Mouse (Mus musculus): ENCODE results near the gene Mrpl24. TPM values are rescaled to one million over a fixed set of nuclear protein-coding genes. Genes with fewer than 3 reads are reported as not detected.

Gene Mrpl24
- total RNA-seq, 2 experiments from 2014 or later, result 44.6 to 54.9 TPM

DNA sequence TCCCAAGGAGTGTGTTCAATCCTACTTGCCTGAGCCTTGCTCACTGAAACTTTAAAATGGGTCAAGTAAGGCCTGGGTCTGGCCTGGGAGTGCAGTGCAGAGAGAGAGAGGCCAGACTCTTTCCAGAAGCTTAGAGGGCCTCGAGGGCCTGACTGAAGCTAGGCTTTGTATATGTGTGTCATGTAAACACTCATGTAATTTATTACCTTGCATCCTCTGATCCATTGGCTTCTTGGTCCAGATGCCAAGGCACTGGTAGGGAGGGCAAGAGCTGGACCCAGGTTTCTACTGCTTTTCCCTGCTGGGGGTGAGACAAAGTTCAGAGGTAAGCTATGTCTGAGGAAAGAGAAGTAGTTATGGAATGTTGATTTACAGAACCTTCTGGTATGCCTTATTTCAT, 11.4 kb upstream of the Mrpl24 start:
- DNase-seq (ENCODE audit: low spot score in 2 of 2), result no peak
- intact Hi-C loops (cut with DNase I), result no loop called here

DNA sequence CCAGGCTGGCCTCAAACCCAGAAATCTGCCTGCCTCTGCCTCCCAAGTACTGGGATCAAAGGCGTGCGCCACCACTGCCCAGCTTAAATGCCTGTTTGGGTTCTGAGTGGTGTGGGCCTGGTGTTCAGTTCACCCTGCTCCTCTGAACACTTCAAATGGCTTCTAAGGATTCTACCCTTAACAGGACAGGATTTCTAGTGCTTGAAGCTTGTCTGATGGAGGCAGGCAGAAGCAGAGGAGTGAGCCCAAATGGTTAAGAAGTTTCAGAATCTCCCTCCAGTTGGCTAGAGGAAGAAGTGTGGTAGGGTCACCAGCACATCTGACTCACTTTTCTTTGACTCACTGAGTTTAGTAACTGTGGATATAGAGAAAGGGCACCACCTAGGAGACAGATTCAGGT, 9.9 kb upstream of the Mrpl24 start:
- DNase-seq (ENCODE audit: low spot score in 2 of 2), result no peak
- intact Hi-C loops (cut with DNase I), result no loop called here

DNA sequence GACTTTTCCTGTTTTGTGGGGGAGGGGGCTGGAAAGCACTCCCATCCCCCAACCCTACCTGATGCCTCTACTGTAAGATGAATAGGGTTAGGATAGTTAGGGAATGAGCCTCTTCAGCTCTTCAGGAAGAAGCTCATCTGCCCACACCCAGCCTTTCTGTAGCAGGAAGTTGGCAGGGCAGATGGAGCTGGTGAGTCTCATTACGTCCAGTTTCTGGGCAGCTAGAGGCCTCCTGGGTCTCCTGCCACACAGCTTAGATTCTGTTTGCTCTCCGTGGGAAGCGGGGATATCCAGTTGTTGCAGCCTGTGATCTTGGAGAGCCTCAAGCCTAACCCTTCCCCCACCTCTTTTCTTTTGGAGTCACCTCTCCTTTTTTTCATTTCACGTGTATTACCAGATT, 9.4 kb upstream of the Mrpl24 start:
- no peak for DNase-seq (ENCODE audit: low spot score in 2 of 2)
- intact Hi-C loops (cut with DNase I), result no loop called here

DNA sequence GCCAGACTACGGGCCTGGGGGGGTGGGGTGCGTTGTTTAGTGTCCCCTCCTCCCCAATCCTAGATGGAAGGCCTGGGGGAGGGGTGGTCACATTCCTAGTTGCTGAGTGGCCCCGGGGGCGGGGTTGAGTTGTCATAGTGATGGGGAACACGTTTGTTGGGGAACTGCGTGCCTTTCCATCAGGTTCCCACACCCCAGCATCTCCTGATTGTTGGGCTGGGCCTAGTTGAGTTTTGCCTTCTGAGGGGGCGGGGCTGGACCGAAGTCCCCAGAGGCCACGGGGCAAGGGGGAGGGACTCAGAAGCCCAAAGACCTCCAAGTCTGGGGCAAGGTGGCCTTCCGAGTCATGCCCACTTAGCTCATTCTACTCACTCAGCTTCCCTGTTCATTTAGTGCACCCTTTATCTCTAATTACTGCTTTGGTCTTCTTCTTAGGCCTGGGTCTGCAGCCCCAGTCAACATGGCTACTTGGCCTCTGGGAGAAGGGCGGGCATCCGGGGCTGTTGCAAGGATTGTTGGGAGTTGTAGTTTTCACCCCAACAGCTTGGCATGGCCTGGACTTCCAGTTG, 8.6 kb upstream of the Mrpl24 start:
- DNase-seq (ENCODE audit: low spot score in 2 of 2), result peak in 1 of 2 experiments; percentile 32
- intact Hi-C loops (cut with DNase I), result no loop called here

DNA sequence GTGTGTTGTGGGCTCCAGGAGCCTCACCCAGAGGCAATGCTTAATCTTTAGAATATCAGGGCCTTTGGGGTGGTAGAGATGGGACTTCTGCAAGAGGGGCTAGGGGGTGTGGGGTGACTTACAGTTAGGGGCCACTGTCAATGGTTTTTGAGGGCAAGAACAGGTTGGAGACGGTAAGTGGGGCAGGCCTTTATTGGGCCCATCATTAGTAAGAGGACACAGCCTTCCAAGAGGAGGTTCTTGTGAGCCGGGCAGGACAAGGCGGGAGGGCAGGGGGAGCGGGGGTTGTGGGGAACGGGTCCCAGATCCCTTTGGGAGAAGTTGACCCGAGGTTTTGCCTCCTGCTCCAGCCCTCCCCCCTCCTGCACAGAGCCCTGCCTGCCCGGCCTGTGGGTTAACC, 5.8 kb upstream of the Mrpl24 start:
- DNase-seq (ENCODE audit: low spot score in 2 of 2), result no peak
- intact Hi-C loops (cut with DNase I), result no loop called here

DNA sequence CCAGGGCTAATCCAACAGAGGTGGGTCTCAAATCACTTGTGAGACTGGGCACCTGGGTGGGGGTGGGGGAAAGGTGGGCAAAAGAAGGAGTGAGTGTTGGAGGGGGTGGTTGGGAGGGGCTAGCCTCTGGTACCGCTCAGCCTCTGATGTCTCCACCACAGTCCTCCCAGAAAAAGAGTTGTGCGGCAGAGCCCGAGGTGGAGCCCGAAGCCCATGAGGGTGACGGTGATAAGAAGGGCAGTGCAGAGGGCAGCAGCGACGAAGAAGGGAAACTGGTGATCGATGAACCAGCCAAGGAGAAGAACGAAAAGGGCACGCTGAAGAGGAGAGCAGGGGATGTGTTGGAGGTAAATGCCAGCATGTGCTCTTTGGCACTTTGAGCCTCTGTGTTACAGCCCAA, 5.4 kb upstream of the Mrpl24 start:
- DNase-seq (ENCODE audit: low spot score in 2 of 2), result no peak
- intact Hi-C loops (cut with DNase I), result no loop called here

DNA sequence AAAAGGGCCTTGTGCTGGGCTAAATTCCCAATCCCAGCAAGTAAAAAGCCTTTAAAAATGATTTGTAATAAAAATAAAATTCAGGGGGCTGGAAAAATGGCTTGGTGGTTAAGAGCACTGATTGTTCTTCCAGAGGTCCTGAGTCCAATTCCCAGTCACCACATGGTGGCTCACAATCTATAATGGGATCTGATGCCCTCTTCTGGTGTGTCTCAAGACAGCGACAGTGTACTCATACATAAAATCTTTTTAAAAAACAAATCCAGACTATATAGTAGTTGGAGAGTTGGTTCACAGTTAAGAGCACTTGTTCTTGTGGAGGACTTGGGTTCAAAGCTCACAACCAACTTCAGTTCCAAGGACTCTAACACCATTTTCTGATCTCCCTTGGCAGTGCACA, 2.3 kb upstream of the Mrpl24 start:
- intact Hi-C loops (cut with DNase I), result no loop called here
- DNase-seq (ENCODE audit: low spot score in 2 of 2), result no peak

DNA sequence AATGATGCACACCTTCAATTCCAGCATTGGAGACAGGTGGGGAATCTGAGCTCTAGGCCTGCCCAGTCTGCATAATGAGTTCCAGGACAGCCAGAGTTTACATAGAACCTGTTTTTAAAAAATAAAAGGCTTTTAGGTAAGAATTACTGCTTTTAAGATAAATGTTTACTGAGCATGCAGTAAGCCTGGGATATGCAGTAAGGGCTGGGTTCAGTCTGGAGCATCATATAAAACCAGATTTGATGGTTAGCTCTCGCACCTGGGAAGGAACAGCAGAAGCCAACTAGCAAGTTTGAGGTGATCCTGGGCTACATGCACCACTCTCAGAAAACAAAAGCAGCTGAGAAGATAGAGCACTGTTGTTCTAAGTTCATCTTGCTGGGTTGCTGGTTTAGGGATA, 755 bp upstream of the Mrpl24 start:
- no peak for DNase-seq (ENCODE audit: low spot score in 2 of 2)
- intact Hi-C loops (cut with DNase I), result no loop called here

DNA sequence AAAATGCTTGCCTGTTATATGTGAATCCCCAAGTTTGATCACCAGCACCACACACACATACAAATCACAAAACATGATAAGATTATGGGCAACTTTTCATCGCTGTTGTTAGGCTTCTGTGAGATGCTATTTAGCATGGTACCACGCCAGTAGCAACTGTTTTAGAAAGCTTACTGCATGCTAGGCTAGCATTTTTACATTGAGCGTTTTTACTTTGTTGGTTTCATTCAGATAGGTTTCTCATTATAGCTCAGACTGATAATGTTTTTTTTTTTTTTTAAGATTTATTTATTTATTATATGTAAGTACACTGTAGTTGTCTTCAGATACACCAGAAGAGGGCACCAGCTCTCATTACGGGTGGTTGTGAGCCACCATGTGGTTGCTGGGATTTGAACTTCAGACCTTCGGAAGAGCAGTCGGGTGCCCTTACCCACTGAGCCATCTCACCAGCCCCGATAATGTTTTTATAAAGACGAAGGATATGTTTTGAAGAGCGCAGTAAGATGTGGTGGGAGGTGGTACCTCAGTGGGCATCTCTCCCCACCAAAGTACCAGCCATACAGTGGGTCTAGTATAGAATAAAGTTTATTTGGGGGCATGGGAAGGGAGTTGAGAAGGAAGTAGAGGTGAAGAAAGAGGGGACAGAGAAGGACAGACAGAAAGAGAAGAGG, 1.1 kb downstream of the Mrpl24 start:
- intact Hi-C loops (cut with DNase I), result no loop called here
- DNase-seq (ENCODE audit: low spot score in 2 of 2), result no peak

DNA sequence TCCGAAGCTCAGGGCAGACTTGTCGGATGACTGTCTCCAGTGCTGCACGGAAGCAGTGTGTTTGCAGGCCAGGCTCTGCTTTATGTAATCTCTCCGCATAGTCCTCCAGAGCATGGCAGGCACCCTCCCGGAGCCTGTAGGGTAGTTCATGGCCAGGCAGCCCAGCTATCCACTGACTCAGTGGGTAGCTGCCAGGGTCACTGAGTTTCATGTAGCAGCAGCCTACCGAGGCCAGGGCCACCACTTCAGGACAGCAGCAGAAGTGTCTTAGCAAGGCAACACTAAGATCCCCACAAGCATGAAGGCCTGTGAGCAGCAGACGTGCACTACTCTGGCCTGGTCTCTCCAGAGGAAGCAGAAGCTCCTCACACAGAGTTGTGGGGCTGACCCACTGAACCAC, 5.7 kb downstream of the Mrpl24 start:
- DNase-seq (ENCODE audit: low spot score in 2 of 2), result no peak
- intact Hi-C loops (cut with DNase I), result no loop called here

DNA sequence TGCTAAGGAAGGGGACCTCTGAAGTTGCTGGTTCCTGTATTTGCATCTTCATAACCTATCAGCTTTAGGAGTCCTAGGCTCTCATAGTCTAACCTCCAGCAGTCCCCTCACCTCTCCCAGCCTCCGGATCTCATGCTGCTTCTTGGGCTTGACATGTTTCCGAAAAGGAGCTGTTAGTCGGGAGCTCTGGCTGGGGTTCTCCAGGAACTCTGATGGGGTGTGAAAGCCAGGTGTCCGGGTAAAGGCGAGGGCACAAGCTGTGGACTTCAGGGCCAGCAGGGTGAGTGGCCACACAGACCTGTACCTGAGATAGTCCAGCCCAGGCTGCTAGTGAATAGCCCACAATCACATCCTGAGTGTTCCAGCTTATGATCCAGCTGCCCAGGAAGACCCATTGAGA, 8.1 kb downstream of the Mrpl24 start:
- DNase-seq (ENCODE audit: low spot score in 2 of 2), result no peak
- intact Hi-C loops (cut with DNase I), result no loop called here

DNA sequence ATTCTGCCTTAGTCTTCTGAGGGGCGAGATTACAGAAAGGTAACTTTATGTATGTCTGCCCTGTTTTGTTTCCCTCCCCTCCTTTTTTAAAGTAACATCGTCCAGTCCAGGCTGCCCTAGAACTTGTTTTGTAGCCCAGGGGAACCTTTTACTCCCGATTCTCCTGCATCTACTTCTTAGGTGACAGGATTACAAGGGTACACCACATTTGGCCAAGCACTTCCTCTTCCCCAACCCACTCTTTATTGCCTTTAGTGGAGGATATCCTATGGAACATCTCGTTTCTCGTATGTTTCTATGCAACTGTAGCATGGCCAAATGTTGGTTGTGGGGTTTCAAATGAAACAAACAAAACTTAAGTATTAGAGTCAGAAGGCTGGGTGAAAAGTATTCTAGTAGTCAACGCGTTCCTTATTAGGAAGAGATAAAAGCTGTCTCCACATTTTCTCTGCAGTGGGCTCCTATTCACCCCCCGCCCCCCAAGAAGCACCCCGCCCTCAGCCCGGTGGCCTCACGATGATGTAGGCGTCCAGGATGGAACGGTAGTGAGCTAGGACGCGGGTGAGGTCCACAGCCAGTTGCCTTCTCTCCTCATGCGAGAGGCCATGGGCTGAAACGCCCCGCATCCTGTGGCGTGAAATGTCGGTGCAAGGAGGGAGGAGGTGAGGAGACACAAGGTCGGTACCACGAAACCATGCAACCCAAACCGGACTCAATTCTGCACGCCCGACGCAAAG, 10.2 kb downstream of the Mrpl24 start:
- intact Hi-C loops (cut with DNase I), result loop anchor here (1.0 kb wide), 3 partner anchors 10 to 44 kb away; partner anchors contain the start of genes Hdgf, Mrpl24 and Prcc

DNA sequence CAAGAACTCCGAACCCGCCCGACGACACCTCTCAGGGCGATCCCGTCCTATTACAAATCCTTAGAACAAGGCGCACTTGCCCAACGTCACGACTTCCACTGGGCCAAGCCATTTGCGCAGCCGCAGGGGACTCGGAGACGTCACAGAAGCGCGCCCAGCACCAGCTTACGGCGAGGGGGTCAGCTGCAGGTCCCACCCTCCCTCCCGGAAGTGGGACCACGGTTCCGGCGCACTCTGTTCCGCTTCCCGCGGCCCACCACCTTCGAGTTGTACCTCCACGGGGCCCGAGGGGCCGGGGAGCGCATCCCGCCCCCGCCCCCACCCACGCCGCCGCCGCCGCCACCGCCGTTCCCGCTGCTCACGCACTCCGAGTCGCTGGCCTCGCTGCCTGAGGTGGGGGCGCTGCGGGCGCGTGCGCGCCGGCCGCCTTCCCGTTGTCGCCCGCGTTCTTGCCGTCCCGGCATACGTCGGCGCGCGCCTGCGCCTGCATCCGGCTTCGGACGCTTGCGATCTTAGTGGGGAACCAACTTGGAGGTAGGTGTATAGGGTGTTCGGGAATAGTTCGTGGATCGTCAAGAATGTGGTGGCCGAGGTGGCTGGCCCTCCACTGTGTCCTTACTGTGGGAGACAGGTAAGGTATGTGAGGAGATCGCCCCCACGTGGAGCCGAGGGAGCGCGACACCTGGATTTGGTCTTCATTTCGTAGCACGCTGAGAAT, 10.9 kb downstream of the Mrpl24 start, which contains the start of the genes Isg20l2 and Rrnad1:
Isg20l2 (plus strand) TSS at position 237 of the 718 bp plus-strand sequence.
Rrnad1 (minus strand) TSS at position 640 of the 718 bp plus-strand sequence.
- intact Hi-C loops (cut with DNase I), result loop anchor here (1.0 kb wide), 3 partner anchors 11 to 45 kb away; partner anchors contain the start of genes Hdgf, Mrpl24 and Prcc
- peak; percentile 99 for DNase-seq (ENCODE audit: low spot score in 2 of 2)

More for the DNA sequence above, 10.2 kb downstream of the Mrpl24 start:
- DNase-seq (ENCODE audit: low spot score in 2 of 2), result no peak

DNA sequence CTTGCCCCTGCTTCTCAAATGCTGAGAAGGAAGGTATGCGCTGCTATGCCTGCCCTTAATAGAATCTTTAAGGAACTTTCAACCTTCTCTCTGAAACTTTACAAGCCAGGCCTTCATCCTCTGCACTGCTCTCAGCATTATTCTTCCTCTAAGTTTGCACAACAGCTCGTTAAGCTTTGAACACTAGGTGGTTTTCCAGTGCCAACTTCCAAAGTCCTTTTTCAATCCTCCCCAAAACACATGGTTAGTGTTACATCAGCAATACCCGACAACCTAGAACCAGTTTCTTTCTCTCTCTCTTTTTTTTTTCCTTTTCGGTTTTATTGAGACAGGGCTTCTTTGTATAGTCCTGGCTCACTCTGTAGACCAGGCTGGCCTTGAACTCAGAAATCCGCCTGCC, 14.7 kb downstream of the Mrpl24 start:
- intact Hi-C loops (cut with DNase I), result loop anchor here (2.0 kb wide), 2 partner anchors 27 to 139 kb away; no protein-coding TSS in a partner anchor
- no peak for DNase-seq (ENCODE audit: low spot score in 2 of 2)

DNA sequence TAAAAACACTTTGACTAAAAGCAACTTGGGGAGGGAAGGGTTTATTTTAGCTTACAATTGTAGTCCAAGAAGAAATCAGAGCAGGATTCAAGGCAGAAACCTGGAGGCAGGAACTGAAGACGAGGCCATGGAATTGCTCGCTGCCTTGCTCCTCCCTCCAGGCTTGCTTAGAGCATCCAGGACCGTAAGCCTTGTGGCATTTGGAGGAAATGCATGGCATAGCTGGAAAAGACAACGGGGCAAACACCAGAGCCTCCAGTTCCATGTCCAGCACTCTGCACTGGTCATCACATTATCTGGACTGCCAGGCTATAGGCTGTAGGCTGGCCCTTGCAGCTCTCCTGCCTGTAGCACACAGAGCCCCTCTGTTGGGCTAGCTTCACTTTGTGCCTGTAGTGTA, 15.2 kb downstream of the Mrpl24 start:
- DNase-seq (ENCODE audit: low spot score in 2 of 2), result no peak
- intact Hi-C loops (cut with DNase I), result loop anchor here (2.0 kb wide), 2 partner anchors 26 to 138 kb away; no protein-coding TSS in a partner anchor

DNA sequence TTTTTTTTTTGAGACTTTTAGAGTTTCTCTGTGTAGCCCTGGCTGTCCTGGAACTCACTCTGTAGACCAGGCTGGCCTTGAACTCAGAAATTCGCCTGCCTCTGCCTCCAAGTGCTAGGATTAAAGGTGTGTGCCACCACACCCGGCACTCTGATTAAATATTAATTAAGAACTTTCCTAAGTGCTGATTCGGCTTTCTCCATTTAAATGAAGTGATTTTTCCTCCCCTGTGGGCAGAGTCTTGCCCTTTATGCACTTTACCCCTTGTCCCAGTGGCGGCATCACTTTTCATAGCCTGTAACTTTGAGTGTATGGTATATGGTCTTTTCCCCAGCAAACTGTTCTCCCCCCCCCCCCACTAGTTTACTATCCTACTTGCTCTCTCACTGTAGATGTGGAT, 15.9 kb downstream of the Mrpl24 start:
- DNase-seq (ENCODE audit: low spot score in 2 of 2), result no peak
- intact Hi-C loops (cut with DNase I), result loop anchor here (1.0 to 2.0 kb wide), 3 partner anchors 26 to 138 kb away; no protein-coding TSS in a partner anchor

DNA sequence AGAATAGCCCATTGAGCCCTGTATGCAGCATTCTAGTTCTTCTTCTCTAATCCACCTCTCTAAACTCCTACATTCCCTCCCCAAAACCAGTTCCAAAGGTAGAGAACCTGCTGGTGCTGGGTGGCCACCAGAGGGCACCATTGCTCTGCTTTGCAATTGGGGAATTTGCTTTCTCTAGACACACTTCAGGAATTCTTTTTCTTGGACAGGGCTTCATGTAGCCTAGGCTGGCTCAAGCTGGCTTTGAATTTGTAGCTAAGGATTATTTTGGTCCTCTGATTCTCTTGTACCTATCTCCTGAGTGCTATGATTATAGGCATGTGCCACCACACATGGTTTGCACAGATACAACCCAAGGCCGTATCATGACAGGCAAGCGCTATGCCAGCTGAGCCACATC, 16.5 kb downstream of the Mrpl24 start:
- peak; percentile 70 to 76 for DNase-seq (ENCODE audit: low spot score in 2 of 2)
- intact Hi-C loops (cut with DNase I), result loop anchor here (1.0 to 2.0 kb wide), 3 partner anchors 25 to 137 kb away; no protein-coding TSS in a partner anchor

DNA sequence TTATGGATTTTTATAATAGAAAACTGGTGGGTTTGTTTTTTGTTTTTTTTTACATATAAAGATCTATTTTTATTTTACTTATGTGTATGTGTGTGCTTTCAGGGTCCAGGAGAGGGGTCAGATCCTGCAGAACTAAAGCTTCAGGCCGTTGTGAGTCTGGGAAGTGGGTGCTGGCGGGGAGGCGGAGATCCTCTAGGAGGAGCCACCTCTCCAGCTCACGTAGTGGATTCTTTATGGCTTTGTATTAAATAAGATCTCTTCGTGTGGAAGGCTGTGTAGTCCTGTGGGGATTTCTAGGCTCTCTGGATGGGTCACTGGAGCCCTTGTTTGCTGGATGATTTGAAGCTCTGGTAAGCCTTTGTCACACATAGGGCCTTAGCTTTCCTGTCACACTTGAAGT, 21.3 kb downstream of the Mrpl24 start:
- intact Hi-C loops (cut with DNase I), result no loop called here

DNA sequence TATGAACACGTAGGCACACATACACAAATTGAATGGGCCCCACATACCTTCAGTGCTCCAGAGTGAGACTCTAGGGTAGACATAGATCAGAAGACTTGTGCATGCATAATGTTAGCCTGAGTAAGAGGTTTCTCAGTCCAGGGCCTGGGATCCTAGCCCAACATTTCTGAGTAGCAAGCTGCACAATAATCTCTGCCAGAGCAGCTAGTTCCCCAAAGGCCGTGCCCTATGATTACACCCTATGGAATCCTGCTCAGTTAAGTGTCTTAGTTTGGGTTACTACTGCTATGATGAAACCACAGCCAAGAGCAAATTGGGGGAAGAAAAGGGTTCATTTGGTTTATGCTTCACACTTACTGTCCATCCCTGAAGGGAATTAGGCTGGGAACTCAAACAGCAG, 23.2 kb downstream of the Mrpl24 start:
- no peak for DNase-seq (ENCODE audit: low spot score in 2 of 2)
- intact Hi-C loops (cut with DNase I), result no loop called here

More for the DNA sequence above, 21.3 kb downstream of the Mrpl24 start:
- DNase-seq (ENCODE audit: low spot score in 2 of 2), result no peak

DNA sequence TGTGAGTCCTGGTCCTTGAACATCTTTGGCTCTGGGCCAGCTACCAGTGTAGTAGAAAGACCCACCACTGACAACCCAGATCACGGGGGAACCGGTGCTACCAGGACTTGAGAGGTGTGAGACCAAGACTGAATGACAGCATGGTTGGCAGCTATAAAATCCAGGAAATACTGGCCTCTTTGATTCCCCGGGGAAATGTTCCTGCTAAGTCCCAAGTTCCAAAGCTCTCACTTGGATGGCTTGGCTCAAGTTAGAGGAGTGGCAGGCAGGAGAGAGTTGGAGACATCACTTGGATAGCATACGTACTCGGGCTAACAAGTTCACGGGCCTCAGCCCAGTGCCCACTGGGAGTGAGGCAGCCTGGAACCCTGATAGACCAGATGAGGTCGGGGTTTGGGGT, 24.3 kb downstream of the Mrpl24 start:
- intact Hi-C loops (cut with DNase I), result no loop called here
- no peak for DNase-seq (ENCODE audit: low spot score in 2 of 2)

Measured in left cerebral cortex, postnatal 36 days (tissue).